Mouse (Mus musculus): ENCODE measurements at regions not wholly inside any gene's neighbourhood (a gene's known extent, or its start where the extent isn't known, plus 50 kb on each side); places are given as distances from the start of the nearest gene placed in this dataset.
A peak's percentile ranks its signal among the peaks of the same experiment; 100 is the strongest.

GRCm38 (mm10) chr1:42232716-42233115 is 462.9 kb upstream of the Pou3f3 start:
- DNase-seq (ENCODE audit: low spot score in 2 of 2): no peak

GRCm38 (mm10) chr1:42233289-42233688 is 462.3 kb upstream of the Pou3f3 start:
- DNase-seq (ENCODE audit: low spot score in 2 of 2): no peak

- no peak for DNase-seq (ENCODE audit: low spot score in 2 of 2)
These were observed 459.0 kb upstream of the Pou3f3 start for GRCm38 (mm10) chr1:42236466-42237010.

GRCm38 (mm10) chr1:42238408-42238807 is 457.2 kb upstream of the Pou3f3 start:
- no peak for DNase-seq (ENCODE audit: low spot score in 2 of 2)

- no peak for DNase-seq (ENCODE audit: low spot score in 2 of 2)
These were observed 454.4 kb upstream of the Pou3f3 start for GRCm38 (mm10) chr1:42241172-42241571.

GRCm38 (mm10) chr1:42241601-42242220 is 453.9 kb upstream of the Pou3f3 start:
- DNase-seq (ENCODE audit: low spot score in 2 of 2): no peak

- DNase-seq (ENCODE audit: low spot score in 2 of 2): no peak
These were observed 452.7 kb upstream of the Pou3f3 start for GRCm38 (mm10) chr1:42242586-42243457.

- no peak for DNase-seq (ENCODE audit: low spot score in 2 of 2)
These were observed 452.1 kb upstream of the Pou3f3 start for GRCm38 (mm10) chr1:42243458-42243855.

- DNase-seq (ENCODE audit: low spot score in 2 of 2): no peak
These were observed 451.7 kb upstream of the Pou3f3 start for GRCm38 (mm10) chr1:42243878-42244277.

GRCm38 (mm10) chr1:42252386-42252785 is 443.2 kb upstream of the Pou3f3 start:
- no peak for DNase-seq (ENCODE audit: low spot score in 2 of 2)

- no peak for DNase-seq (ENCODE audit: low spot score in 2 of 2)
These were observed 441.8 kb upstream of the Pou3f3 start for GRCm38 (mm10) chr1:42253786-42254185.

GRCm38 (mm10) chr1:42256911-42257595 is 438.5 kb upstream of the Pou3f3 start:
- DNase-seq (ENCODE audit: low spot score in 2 of 2): no peak

- peak; percentile 74 to 82 for DNase-seq (ENCODE audit: low spot score in 2 of 2)
These were observed 437.6 kb upstream of the Pou3f3 start for GRCm38 (mm10) chr1:42257801-42258593.

- DNase-seq (ENCODE audit: low spot score in 2 of 2): no peak
These were observed 437.0 kb upstream of the Pou3f3 start for GRCm38 (mm10) chr1:42258594-42258910.

- peak in 1 of 2 experiments; percentile 48 for DNase-seq (ENCODE audit: low spot score in 2 of 2)
These were observed 436.2 kb upstream of the Pou3f3 start for GRCm38 (mm10) chr1:42259216-42259977.

- no peak for DNase-seq (ENCODE audit: low spot score in 2 of 2)
These were observed 435.3 kb upstream of the Pou3f3 start for GRCm38 (mm10) chr1:42260033-42260925.

GRCm38 (mm10) chr1:42261031-42261430 is 434.5 kb upstream of the Pou3f3 start:
- DNase-seq (ENCODE audit: low spot score in 2 of 2): no peak

GRCm38 (mm10) chr1:42261800-42262199 is 433.8 kb upstream of the Pou3f3 start:
- DNase-seq (ENCODE audit: low spot score in 2 of 2): peak in 1 of 2 experiments; percentile 48

GRCm38 (mm10) chr1:42262606-42263005 is 433.0 kb upstream of the Pou3f3 start:
- DNase-seq (ENCODE audit: low spot score in 2 of 2): peak in 1 of 2 experiments; percentile 68

- no peak for DNase-seq (ENCODE audit: low spot score in 2 of 2)
These were observed 418.4 kb upstream of the Pou3f3 start for GRCm38 (mm10) chr1:42277130-42277529.
